Mouse (Mus musculus) frontal cortex, postnatal 14 days (tissue): ENCODE measurements around the gene C2cd2l.

Experiments
- DNase-seq, 2 experiments: peaks; one replicate each; pipeline ENCODE4 v3.0.0; 2022; ENCODE audit warnings: low spot score in 2 of 2

C2cd2l gene

DNA sequence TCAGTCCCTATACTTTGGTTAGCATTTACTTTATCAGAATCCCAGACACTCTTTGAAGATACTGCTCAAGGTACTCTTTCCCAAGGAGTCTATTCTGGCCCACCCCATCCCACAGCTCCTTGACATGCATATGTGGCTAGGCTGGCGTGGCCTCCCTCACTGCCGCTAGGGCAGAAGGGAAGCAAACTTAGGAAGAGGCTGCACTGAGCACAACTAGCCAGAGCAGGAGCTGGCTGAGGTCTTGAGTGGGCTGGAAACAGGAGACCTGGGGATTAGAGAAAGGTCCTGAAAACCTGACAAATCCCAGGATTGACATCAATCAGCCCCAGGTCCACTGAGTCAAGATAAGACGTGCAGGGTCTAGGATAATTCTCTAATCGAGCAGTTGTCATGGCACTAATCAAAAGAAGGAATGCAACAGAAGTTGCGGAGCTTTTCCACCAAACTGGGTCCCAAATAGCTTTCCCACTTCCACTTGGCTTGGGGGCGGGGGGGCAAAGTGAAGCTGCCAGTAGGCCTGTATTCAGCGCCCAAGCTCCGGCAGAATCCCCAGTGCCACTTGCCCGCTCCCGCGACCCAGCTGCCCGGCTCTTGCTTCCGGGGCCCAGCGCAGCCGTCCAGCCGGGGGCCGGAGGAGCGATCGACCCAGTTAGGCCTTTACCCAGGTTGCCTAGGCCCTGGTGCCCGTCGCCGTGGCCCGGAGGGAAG, 52.6 kb downstream of the C2cd2l start:
- no peak for DNase-seq

- peak in 1 of 2 experiments; percentile 27 for DNase-seq
Observed at GRCm38 (mm10) chr9:44266478-44267226, 53.4 kb downstream of the C2cd2l start.

DNA sequence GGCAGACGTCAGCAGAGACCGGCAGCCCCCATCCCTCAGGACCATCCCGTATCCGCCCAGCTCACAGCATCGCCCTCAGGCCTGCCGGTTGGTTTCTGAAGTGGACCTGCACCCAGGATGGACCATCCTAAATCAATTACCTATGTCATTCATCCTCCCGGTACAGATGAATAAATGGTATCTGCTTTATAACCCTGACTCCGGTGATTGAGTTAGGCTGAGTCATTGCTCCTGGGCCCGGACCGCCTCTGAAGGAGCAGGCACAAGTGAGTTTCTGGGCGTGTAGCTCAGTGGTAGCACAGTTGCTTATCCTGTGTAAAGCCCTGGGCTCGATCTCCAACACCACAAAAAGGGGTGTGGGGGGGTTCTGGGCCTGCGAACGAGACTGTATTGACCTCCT, 58.7 kb downstream of the C2cd2l start:
- no peak for DNase-seq
